Mouse (Mus musculus) adrenal gland, postnatal 14 days (tissue): ENCODE measurements around the gene Cdc34. TPM values are rescaled to one million over a fixed set of nuclear protein-coding genes. Genes with fewer than 3 reads are reported as not detected.

Experiments
- DNase-seq: peaks from one replicate; pipeline ENCODE4 v3.0.0; 2021; ENCODE audit warnings: mixed read lengths
- total RNA-seq: library from RNA; stranded (reverse); gene quantifications from 2 replicates; pipeline ENCODE4 v1.2.3, GENCODE M21; 2021

Gene Cdc34
- total RNA-seq, 1 experiment from 2014 or later: 82.4 TPM

GRCm38 (mm10) chr10:79670071-79670888 lies 11.7 kb upstream of the Cdc34 start:
- DNase-seq: no peak

GRCm38 (mm10) chr10:79671396-79672087 lies 10.5 kb upstream of the Cdc34 start:
- no peak for DNase-seq

- no peak for DNase-seq
These were observed 9.9 kb upstream of the Cdc34 start for GRCm38 (mm10) chr10:79672088-79672455.

GRCm38 (mm10) chr10:79673054-79673453 lies 8.9 kb upstream of the Cdc34 start:
- no peak for DNase-seq

- no peak for DNase-seq
These were observed 6.5 kb upstream of the Cdc34 start for GRCm38 (mm10) chr10:79675346-79676035.

GRCm38 (mm10) chr10:79680606-79681495 lies 1.1 kb upstream of the Cdc34 start:
- DNase-seq: peak; percentile 60

GRCm38 (mm10) chr10:79682551-79682915 lies 538 bp downstream of the Cdc34 start:
- DNase-seq: peak; percentile 55

- DNase-seq: peak; percentile 74
These were observed 1.1 kb downstream of the Cdc34 start for GRCm38 (mm10) chr10:79682916-79683582.

- DNase-seq: peak; percentile 43
These were observed 2.0 kb downstream of the Cdc34 start for GRCm38 (mm10) chr10:79683726-79684640.

GRCm38 (mm10) chr10:79684770-79685600 lies 3.0 kb downstream of the Cdc34 start:
- DNase-seq: peak; percentile 7

- DNase-seq: peak; percentile 3
These were observed 4.2 kb downstream of the Cdc34 start for GRCm38 (mm10) chr10:79686219-79686618.

GRCm38 (mm10) chr10:79686691-79687090 lies 4.7 kb downstream of the Cdc34 start:
- DNase-seq: peak; percentile 21

- no peak for DNase-seq
These were observed 5.5 kb downstream of the Cdc34 start for GRCm38 (mm10) chr10:79687513-79687912.

GRCm38 (mm10) chr10:79688720-79689119 lies 6.7 kb downstream of the Cdc34 start, which contains the start of gene Gzmm:
TSS of gene Gzmm (plus strand) at chr10:79689020.
- DNase-seq: no peak

- DNase-seq: peak; percentile 24
These were observed 7.2 kb downstream of the Cdc34 start for GRCm38 (mm10) chr10:79689178-79689577.

GRCm38 (mm10) chr10:79691986-79692548 lies 10.1 kb downstream of the Cdc34 start:
- DNase-seq: peak; percentile 9

- peak; percentile 4 for DNase-seq
These were observed 11.8 kb downstream of the Cdc34 start for GRCm38 (mm10) chr10:79693580-79694378.

- no peak for DNase-seq
These were observed 12.3 kb downstream of the Cdc34 start for GRCm38 (mm10) chr10:79694379-79694655.
